Mouse (Mus musculus): ENCODE results near the gene Igfbp6. TPM values are rescaled to one million over a fixed set of nuclear protein-coding genes. Genes with fewer than 3 reads are reported as not detected.
A peak's percentile ranks its signal among the peaks of the same experiment; 100 is the strongest.
"Not testable (repeated sequence)": the region's sequence is repeated elsewhere in the genome, so short reads cannot be mapped to it uniquely, and the experiment has no call there.

The Igfbp6 gene
- polyA plus RNA-seq, 1 experiment from 2014 or later, result 0.46 TPM

GRCm38 (mm10) chr15:102152646-102153045, 8.5 kb downstream of the Igfbp6 start:
- Histone ChIP-seq H3K9me3 (replicated peaks) (no peaks in the 10 kb centered on the region), H3K4me1 (peaks cover 26% of the 10 kb centered on the region), H3K4me3 (no peak overlapping the region), H3K27ac (peak overlapping the region; percentile 54; the same call in 1 of the 2 replicates), H3K27me3 (ENCODE audit: low read depth, poor library complexity, severe bottlenecking) (0 out of 2 replicates have a peak, but pooled peaks cover 5% of the 10 kb centered on the region), H3K36me3 (no peaks in the 10 kb centered on the region)
- no peak for DNase-seq (ENCODE audit: low spot score)
- WGBS, result 31% methylated on average over 4 of the region's 4 CpGs

- H3K36me3 ChIP-seq; H3K4me3 ChIP-seq; H3K9me3 ChIP-seq (replicated peaks); DNase-seq (ENCODE audit: low spot score); H3K27ac ChIP-seq; H3K27me3 ChIP-seq (ENCODE audit: low read depth, poor library complexity, severe bottlenecking): not testable (repeated sequence)
- H3K4me1 ChIP-seq, result peaks cover 21% of the 10 kb centered on the region
- WGBS, result 89% methylated on average over 6 of the region's 6 CpGs
Measured at GRCm38 (mm10) chr15:102155006-102155405, 10.8 kb downstream of the Igfbp6 start.

DNA sequence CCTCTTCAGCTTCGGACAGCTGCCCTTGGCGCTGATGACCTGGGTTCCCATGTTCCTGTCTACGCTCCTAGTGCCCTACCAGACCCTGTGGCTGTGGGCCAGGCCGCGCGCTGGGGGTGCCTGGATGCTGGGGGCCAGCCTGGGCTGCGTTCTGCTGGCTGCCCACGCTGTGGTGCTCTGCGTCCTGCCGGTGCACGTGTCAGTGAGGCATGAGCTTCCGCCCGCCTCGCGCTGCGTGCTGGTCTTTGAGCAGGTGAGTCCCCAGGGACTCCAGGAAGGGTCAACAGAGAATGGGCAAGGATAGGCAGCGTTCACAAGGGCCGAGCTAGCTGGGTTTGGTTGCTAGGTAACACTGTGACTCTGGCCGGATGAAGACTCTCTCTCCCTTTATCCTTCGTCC, 12.7 kb downstream of the Igfbp6 start:
- H3K27ac ChIP-seq, result peak overlapping the region; percentile 64; the same call in 1 of the 2 replicates
- H3K4me1 ChIP-seq, result peaks cover 17% of the 10 kb centered on the region
- no peaks in the 10 kb centered on the region for H3K36me3 ChIP-seq
- no peak overlapping the region for H3K4me3 ChIP-seq
- WGBS, result 51% methylated on average over 20 of the region's 20 CpGs
- H3K9me3 ChIP-seq (replicated peaks), result no peaks in the 10 kb centered on the region
- H3K27me3 ChIP-seq (ENCODE audit: low read depth, poor library complexity, severe bottlenecking), result peaks cover 6% of the 10 kb centered on the region
- DNase-seq (ENCODE audit: low spot score), result no peak

DNA sequence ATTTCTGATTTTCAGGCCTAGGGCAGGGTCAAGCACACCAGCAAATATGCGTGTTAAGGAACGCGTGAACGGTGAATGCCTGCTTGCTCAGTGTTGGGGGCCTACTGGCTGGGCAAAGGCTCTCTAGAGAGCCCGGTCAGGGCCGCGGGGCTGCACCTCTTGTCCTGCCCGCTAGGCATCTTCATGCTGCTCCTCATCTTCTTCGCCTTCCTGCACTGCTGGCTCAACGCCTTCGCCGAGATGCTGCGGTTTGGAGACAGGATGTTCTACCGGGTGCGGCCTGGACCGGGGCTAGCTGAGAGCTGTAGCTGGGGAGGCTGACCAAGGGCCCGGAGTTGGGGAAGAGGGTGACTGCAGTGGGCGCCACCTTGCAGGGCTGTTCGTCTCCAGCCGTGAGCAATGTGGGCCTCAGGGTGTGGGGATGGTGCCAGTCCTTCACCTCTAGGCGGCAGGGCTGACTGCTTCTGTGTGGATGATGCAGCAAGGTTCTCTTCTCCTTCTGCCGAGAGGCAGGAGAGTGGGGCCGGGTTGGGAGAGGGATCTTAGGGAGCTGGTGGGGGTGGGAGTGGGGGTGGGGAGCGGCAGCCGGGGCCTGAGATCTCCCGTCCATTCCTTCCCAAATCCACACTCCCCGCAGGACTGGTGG, 16.4 kb downstream of the Igfbp6 start:
- no peak overlapping the region; the same call in 1 of the 2 replicates for H3K27ac ChIP-seq
- no peaks in the 10 kb centered on the region for H3K36me3 ChIP-seq
- no peaks in the 10 kb centered on the region for H3K9me3 ChIP-seq (replicated peaks)
- H3K4me1 ChIP-seq, result peaks cover 13% of the 10 kb centered on the region
- H3K27me3 ChIP-seq (ENCODE audit: low read depth, poor library complexity, severe bottlenecking), result peaks cover 6% of the 10 kb centered on the region
- no peak for DNase-seq (ENCODE audit: low spot score)
- H3K4me3 ChIP-seq, result no peak overlapping the region
- WGBS, result 54% methylated on average over 27 of the region's 27 CpGs

DNA sequence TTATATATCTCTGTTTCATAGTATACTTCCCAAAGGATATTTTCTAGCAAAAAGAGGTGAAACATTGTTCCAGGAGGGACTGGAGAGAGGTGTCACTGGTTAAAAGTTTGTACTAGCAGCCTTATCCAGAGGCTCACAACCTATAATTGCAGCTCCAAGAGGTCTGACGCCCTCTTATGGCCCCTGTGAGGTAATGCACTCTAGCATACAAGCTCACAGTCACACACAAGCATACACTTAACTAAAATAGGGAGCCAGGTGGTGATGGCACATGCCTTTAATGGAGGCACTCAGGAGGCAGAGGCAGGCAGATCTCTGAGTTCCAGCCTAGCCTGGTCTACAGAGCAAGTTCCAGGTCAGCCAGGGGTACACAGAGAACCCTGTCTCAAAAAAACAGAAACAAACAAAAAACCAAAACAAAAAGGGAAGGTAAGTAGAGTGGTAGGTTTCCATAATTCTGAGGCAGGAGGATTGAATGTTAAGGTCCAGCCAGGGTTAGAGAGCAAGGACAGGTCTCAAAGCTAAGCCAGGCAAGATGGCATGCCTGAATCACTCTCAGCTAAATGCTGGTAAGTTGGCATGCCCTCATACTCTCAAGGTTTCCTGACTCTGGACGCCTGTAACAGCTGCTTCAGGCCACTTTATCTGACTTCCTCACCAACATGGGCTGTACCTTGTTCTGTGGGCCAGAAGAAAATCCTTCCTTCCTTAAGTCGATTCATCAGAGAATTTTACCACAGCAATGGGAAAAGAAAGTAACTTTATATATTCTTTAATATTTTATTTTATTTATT, 19.9 kb downstream of the Igfbp6 start:
- no peaks in the 10 kb centered on the region for H3K9me3 ChIP-seq (replicated peaks)
- H3K27ac ChIP-seq, result no peak overlapping the region
- DNase-seq (ENCODE audit: low spot score), result no peak
- 67% methylated on average over 3 of the region's 3 CpGs for WGBS
- H3K36me3 ChIP-seq, result no peaks in the 10 kb centered on the region
- H3K4me3 ChIP-seq, result no peak overlapping the region
- H3K4me1 ChIP-seq, result peaks cover 36% of the 10 kb centered on the region
- peaks cover 6% of the 10 kb centered on the region for H3K27me3 ChIP-seq (ENCODE audit: low read depth, poor library complexity, severe bottlenecking)

DNA sequence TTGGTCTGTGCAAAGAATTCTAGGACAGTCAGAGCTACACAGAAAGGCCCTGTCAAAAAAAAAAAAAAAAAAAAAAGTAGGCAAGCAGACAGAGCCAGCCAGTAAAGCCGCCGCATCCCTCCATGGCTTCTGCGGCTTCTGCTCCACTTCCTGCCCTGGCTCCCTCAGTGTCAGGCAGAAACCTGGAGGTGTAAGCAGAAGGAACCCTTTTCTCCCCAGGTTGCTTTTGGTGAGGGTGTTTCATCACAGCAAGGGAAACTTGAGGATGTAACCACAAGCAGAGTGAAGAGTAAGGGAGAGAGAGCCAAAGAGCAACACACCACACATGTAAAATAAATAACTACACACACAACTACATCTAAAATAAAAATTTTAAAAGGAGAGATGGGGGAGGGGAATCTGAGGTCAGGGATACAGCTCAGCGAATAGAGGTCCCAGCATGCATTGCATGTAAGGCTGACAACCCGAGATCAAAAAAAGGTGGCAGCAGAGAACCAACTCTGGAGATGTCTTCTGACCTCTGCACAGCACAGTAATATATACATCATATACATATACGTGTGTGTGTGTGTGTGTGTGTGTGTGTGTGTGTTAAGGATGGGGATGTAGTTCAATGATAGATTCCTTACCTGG, 21.4 kb downstream of the Igfbp6 start:
- Histone ChIP-seq H3K27ac (no peak overlapping the region), H3K36me3 (no peaks in the 10 kb centered on the region), H3K4me1 (peaks cover 39% of the 10 kb centered on the region), H3K4me3 (no peak overlapping the region), H3K27me3 (ENCODE audit: low read depth, poor library complexity, severe bottlenecking) (peaks cover 3% of the 10 kb centered on the region), H3K9me3 (replicated peaks) (no peaks in the 10 kb centered on the region)
- no peak for DNase-seq (ENCODE audit: low spot score)
- WGBS, result 55% methylated on average over 6 of the region's 6 CpGs

- Histone ChIP-seq H3K27me3 (ENCODE audit: low read depth, poor library complexity, severe bottlenecking) (no peaks in the 10 kb centered on the region), H3K4me3 (no peak overlapping the region), H3K27ac (peak overlapping the region; percentile 51), H3K9me3 (replicated peaks) (no peaks in the 10 kb centered on the region), H3K36me3 (no peaks in the 10 kb centered on the region), H3K4me1 (peaks cover 36% of the 10 kb centered on the region)
- DNase-seq (ENCODE audit: low spot score), result no peak
- WGBS, result 42% methylated on average over 6 of the region's 6 CpGs
Measured at GRCm38 (mm10) chr15:102167620-102168021, 23.5 kb downstream of the Igfbp6 start.

GRCm38 (mm10) chr15:102169064-102169463, 24.9 kb downstream of the Igfbp6 start:
- DNase-seq (ENCODE audit: low spot score), result no peak
- Histone ChIP-seq H3K9me3 (replicated peaks) (no peaks in the 10 kb centered on the region), H3K4me3 (no peak overlapping the region), H3K27ac (no peak overlapping the region), H3K36me3 (no peaks in the 10 kb centered on the region), H3K27me3 (ENCODE audit: low read depth, poor library complexity, severe bottlenecking) (no peaks in the 10 kb centered on the region), H3K4me1 (peaks cover 36% of the 10 kb centered on the region)
- 61% methylated on average over 2 of the region's 2 CpGs for WGBS

GRCm38 (mm10) chr15:102173581-102173980, 29.4 kb downstream of the Igfbp6 start:
- Histone ChIP-seq H3K27ac (no peak overlapping the region), H3K4me1 (peaks cover 14% of the 10 kb centered on the region), H3K27me3 (ENCODE audit: low read depth, poor library complexity, severe bottlenecking) (no peaks in the 10 kb centered on the region), H3K9me3 (replicated peaks) (no peaks in the 10 kb centered on the region), H3K4me3 (no peak overlapping the region), H3K36me3 (peaks cover 17% of the 10 kb centered on the region)
- no peak for DNase-seq (ENCODE audit: low spot score)
- WGBS, result 86% methylated on average over 3 of the region's 3 CpGs

- 0 out of 2 replicates have a peak, but pooled peaks cover 5% of the 10 kb centered on the region for H3K4me1 ChIP-seq
- H3K9me3 ChIP-seq (replicated peaks), result no peaks in the 10 kb centered on the region
- 88% methylated on average over 16 of the region's 16 CpGs for WGBS
- H3K27ac ChIP-seq, result no peak overlapping the region
- DNase-seq (ENCODE audit: low spot score), result no peak
- no peak overlapping the region for H3K4me3 ChIP-seq
- H3K36me3 ChIP-seq, result peaks cover 32% of the 10 kb centered on the region
- no peaks in the 10 kb centered on the region for H3K27me3 ChIP-seq (ENCODE audit: low read depth, poor library complexity, severe bottlenecking)
Measured at GRCm38 (mm10) chr15:102175736-102176319, 31.7 kb downstream of the Igfbp6 start.

GRCm38 (mm10) chr15:102176571-102177316, 32.6 kb downstream of the Igfbp6 start:
- no peak overlapping the region for H3K27ac ChIP-seq
- WGBS, result 93% methylated on average over 7 of the region's 7 CpGs
- DNase-seq (ENCODE audit: low spot score), result no peak
- H3K27me3 ChIP-seq (ENCODE audit: low read depth, poor library complexity, severe bottlenecking), result no peaks in the 10 kb centered on the region
- H3K36me3 ChIP-seq, result peaks cover 32% of the 10 kb centered on the region
- 0 out of 2 replicates have a peak, but pooled peaks cover 5% of the 10 kb centered on the region for H3K4me1 ChIP-seq
- H3K4me3 ChIP-seq, result no peak overlapping the region
- H3K9me3 ChIP-seq (replicated peaks), result no peaks in the 10 kb centered on the region

DNA sequence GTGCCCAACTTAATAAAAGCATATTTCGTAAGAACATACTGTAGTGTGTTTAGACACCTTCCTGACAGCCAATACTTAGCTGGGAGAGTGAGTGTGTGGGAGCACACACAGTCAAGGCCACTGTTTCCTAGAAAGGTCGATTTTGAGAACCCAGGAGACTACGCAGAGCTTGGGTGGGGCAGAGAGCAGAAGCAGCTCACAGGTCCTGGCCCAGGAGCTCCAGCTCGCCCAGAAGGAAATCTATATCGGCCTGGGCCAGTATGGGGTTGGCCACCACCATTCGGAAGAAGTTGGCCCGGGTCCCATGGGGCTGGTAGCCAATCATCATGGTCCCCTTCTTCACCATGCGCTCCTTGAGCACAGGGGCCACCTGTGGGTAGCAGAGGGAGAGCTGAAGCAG, 33.3 kb downstream of the Igfbp6 start:
- no peak overlapping the region for H3K4me3 ChIP-seq
- no peak for DNase-seq (ENCODE audit: low spot score)
- peaks cover 32% of the 10 kb centered on the region for H3K36me3 ChIP-seq
- no peaks in the 10 kb centered on the region for H3K27me3 ChIP-seq (ENCODE audit: low read depth, poor library complexity, severe bottlenecking)
- WGBS, result 89% methylated on average over 8 of the region's 8 CpGs
- H3K27ac ChIP-seq, result no peak overlapping the region
- no peaks in the 10 kb centered on the region for H3K9me3 ChIP-seq (replicated peaks)
- H3K4me1 ChIP-seq, result 0 out of 2 replicates have a peak, but pooled peaks cover 5% of the 10 kb centered on the region
